Mouse (Mus musculus): ENCODE data around the gene Gm20458. TPM values are rescaled to one million over a fixed set of nuclear protein-coding genes. Genes with fewer than 3 reads are reported as not detected.

Gm20458 gene
- polyA plus RNA-seq, 1 experiment from 2014 or later, result 3.0 TPM

DNA sequence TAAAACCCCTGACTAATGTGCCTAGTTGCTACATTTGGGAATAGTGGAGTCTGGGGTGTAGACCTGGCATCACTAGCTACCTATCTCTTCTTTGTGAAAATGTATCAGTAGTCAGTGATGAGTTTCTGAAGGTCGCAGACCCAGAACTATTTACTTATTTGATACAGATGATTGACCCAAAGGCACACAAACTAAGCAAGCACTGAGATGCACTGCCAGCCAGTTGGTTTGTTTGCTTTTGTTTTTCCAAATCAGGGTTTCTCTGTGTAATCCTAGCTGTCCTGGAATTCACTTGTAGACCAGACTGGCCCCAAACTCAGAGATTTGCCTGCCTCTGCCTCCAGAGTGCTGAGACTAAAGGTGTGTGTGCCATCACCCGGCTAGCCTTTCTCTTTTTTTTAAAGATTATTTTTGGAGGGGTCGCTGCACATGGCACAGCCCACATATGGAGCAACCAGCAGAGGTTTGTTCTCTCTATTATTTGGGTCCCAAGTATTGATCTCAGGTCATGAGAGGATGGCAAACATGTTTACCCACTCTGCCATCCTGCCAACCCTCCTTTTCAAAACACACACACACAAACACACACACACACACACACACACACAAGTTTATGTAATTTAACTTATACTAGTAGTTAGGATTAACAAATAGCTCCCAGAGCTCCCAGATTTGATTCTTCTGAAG, 15.2 kb upstream of the Gm20458 start:
- H3K27me3 ChIP-seq (ENCODE audit: control insufficient read depth, insufficient read depth, low read length), result 0 out of 2 replicates have a peak, but pooled peaks cover 2% of the 10 kb centered on the region
- H3K27ac ChIP-seq (ENCODE audit: low read depth, low read length), result no peak overlapping the region
- peaks cover 9% of the 10 kb centered on the region; the same call in 1 of the 2 replicates for H3K4me1 ChIP-seq (ENCODE audit: control insufficient read depth, insufficient read depth, low read length)
- H3K4me2 ChIP-seq (ENCODE audit: low read depth, low read length), result no peak overlapping the region
- WGBS, result 89% methylated on average over 3 of the region's 3 CpGs
- H3K9me3 ChIP-seq (ENCODE audit: control insufficient read depth, low read length), result no peaks in the 10 kb centered on the region
- no peaks in the 10 kb centered on the region for H3K36me3 ChIP-seq (ENCODE audit: control insufficient read depth, insufficient read depth, low read length)
- H3K9ac ChIP-seq (replicated peaks; ENCODE audit: low read depth, low read length), result no peak overlapping the region
- no peak for ATAC-seq (ENCODE audit: low read depth)
- no peak overlapping the region for H3K4me3 ChIP-seq (ENCODE audit: low read depth, low read length)

DNA sequence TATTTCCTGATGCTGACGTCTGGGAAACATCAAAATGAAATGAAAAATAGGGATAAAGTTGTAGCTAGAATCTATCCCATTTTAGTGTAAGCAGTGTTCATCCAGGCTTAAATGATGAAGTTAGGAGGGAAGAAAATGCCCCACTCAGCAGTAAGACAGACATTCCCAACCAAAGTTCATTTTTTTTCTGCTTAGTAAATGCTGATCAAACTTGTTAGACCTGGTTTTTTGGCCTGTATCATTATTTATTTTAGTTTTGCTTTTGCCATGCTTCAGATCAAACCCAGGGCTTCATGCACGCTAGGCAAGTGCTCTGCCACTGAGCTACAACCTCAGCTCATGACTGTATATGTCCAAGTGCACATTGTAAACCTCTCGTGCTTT, 14.7 kb upstream of the Gm20458 start:
- ATAC-seq (ENCODE audit: low read depth), result no peak
- 88% methylated on average over 3 of the region's 3 CpGs for WGBS
- Histone ChIP-seq H3K27me3 (ENCODE audit: control insufficient read depth, insufficient read depth, low read length) (0 out of 2 replicates have a peak, but pooled peaks cover 2% of the 10 kb centered on the region), H3K9me3 (ENCODE audit: control insufficient read depth, low read length) (no peaks in the 10 kb centered on the region), H3K9ac (replicated peaks; ENCODE audit: low read depth, low read length) (no peak overlapping the region), H3K4me3 (ENCODE audit: low read depth, low read length) (no peak overlapping the region), H3K36me3 (ENCODE audit: control insufficient read depth, insufficient read depth, low read length) (no peaks in the 10 kb centered on the region), H3K4me2 (ENCODE audit: low read depth, low read length) (no peak overlapping the region), H3K27ac (ENCODE audit: low read depth, low read length) (no peak overlapping the region), H3K4me1 (ENCODE audit: control insufficient read depth, insufficient read depth, low read length) (peaks cover 9% of the 10 kb centered on the region; the same call in 1 of the 2 replicates)

DNA sequence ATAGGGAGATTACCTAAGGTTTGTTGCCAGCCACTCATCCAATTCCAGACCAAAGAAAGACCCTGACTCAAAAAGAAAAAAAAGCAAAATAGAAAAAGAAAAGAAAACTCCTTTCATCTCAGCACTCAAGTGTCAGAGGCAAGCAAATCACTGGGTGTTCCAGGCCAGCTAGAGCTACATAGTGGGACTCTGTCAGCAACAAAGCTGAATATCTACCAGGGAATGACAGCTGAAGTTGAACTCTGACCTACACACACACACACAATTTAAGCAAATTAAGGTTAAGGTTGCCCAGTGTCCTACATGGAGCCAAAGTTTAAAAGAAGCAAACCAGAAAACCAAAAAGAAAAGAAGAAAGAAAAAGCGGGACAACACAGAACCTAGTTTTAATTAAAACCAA, 12.6 kb upstream of the Gm20458 start:
- Histone ChIP-seq H3K27ac (ENCODE audit: low read depth, low read length) (no peak overlapping the region), H3K9ac (replicated peaks; ENCODE audit: low read depth, low read length) (no peak overlapping the region), H3K4me1 (ENCODE audit: control insufficient read depth, insufficient read depth, low read length) (0 out of 2 replicates have a peak, but pooled peaks cover 3% of the 10 kb centered on the region), H3K27me3 (ENCODE audit: control insufficient read depth, insufficient read depth, low read length) (no peaks in the 10 kb centered on the region), H3K36me3 (ENCODE audit: control insufficient read depth, insufficient read depth, low read length) (no peaks in the 10 kb centered on the region), H3K4me2 (ENCODE audit: low read depth, low read length) (no peak overlapping the region), H3K9me3 (ENCODE audit: control insufficient read depth, low read length) (no peaks in the 10 kb centered on the region), H3K4me3 (ENCODE audit: low read depth, low read length) (no peak overlapping the region)
- ATAC-seq (ENCODE audit: low read depth), result no peak
- 96% methylated on average over 1 of the region's 1 CpGs for WGBS

DNA sequence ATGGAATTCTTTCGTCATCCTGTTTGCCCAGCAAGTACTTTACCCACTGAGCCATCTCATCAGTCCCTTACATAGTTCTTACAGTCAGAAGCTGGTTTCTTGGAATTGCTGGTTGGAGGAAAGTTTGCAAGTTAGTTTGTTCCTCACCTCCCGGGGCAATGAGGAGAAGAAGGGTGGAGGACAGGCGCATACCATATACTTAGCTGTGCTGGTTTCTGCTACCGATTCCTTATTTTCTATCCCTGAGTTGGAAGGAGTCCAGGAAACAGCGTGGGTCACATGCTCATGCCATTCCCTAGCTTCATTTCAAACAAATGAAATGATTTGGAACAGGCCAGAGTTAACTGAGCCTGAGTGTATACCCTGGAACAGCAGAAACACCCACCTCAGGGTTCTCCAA, 11.8 kb upstream of the Gm20458 start:
- H3K36me3 ChIP-seq (ENCODE audit: control insufficient read depth, insufficient read depth, low read length), result no peaks in the 10 kb centered on the region
- H3K9ac ChIP-seq (replicated peaks; ENCODE audit: low read depth, low read length), result no peak overlapping the region
- H3K9me3 ChIP-seq (ENCODE audit: control insufficient read depth, low read length), result no peaks in the 10 kb centered on the region
- H3K4me1 ChIP-seq (ENCODE audit: control insufficient read depth, insufficient read depth, low read length), result no peaks in the 10 kb centered on the region
- H3K27ac ChIP-seq (ENCODE audit: low read depth, low read length), result no peak overlapping the region
- WGBS, result 86% methylated on average over 5 of the region's 5 CpGs
- no peak overlapping the region for H3K4me2 ChIP-seq (ENCODE audit: low read depth, low read length)
- no peak for ATAC-seq (ENCODE audit: low read depth)
- no peaks in the 10 kb centered on the region for H3K27me3 ChIP-seq (ENCODE audit: control insufficient read depth, insufficient read depth, low read length)
- H3K4me3 ChIP-seq (ENCODE audit: low read depth, low read length), result no peak overlapping the region

DNA sequence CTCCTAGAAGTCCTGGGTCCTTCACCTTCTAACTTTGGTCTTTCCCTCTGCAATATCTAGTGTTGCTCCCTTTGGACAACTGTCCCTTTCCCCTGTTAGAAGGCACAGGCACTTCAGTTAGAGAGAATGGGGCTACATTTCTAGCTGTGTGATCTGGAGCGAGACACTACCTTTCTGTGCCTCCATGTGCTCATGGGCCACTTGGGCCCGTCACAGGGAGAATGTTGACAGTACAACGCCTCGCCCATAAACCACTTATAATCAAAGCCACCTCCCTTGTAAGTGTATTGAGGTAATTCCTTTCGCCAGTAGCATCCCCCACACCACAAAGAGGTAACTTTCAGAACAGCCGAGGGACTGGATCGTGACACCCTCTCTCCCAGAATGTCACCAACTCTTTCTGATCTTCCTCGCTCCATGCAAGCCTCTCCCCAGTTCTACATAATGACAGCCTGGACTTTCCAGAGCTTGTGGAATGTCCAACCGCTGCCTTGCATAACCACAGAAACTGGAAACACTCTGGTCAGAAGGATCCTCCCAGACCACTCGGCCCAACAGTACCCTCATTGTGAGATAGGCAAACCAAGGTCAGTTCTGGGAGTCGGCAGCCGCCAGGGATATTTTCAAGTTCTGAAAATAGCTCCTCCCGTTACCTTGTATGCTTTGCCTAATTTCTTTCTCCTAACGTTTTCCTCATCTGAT, 11.3 kb upstream of the Gm20458 start:
- WGBS, result 85% methylated on average over 14 of the region's 14 CpGs
- H3K4me3 ChIP-seq (ENCODE audit: low read depth, low read length), result no peak overlapping the region
- no peaks in the 10 kb centered on the region for H3K36me3 ChIP-seq (ENCODE audit: control insufficient read depth, insufficient read depth, low read length)
- no peak overlapping the region for H3K4me2 ChIP-seq (ENCODE audit: low read depth, low read length)
- H3K9me3 ChIP-seq (ENCODE audit: control insufficient read depth, low read length), result no peaks in the 10 kb centered on the region
- no peak overlapping the region for H3K27ac ChIP-seq (ENCODE audit: low read depth, low read length)
- no peaks in the 10 kb centered on the region for H3K27me3 ChIP-seq (ENCODE audit: control insufficient read depth, insufficient read depth, low read length)
- no peak overlapping the region for H3K9ac ChIP-seq (replicated peaks; ENCODE audit: low read depth, low read length)
- H3K4me1 ChIP-seq (ENCODE audit: control insufficient read depth, insufficient read depth, low read length), result no peaks in the 10 kb centered on the region
- ATAC-seq (ENCODE audit: low read depth), result no peak

DNA sequence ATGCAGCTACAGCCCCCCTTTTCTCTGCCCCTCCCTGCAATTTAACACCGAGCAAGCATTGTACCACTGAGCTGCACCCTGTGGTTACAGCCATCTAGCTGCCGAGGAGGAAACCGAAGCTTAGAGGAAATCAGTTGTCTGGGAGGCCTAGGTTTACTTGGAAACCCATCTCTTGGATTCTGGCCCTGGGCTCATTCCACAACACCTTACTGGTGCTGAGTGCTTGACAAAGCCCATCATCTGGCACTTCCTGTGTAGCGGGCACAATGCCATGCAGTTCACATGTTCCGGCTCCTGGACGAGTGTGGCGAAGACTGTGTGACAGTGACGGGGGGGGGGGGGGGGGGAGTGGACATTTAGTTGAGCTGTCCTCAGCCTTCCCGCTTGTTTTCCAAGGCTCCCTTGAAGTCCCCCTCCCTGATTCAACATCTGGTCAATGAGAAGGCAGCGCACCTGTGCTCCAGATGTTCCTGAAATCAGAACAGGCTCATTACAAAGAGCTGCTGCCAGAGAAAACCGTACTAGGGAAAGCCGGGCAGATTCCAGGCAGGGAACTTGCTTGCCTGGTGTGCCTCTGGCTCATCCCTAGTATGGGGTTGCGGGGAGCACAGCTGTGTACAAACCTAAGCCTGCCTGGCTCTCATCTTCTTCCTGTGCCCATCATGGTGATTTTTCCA, 8.6 kb upstream of the Gm20458 start:
- no peaks in the 10 kb centered on the region for H3K36me3 ChIP-seq (ENCODE audit: control insufficient read depth, insufficient read depth, low read length)
- H3K27ac ChIP-seq (ENCODE audit: low read depth, low read length), result no peak overlapping the region
- no peak overlapping the region for H3K4me2 ChIP-seq (ENCODE audit: low read depth, low read length)
- no peaks in the 10 kb centered on the region for H3K9me3 ChIP-seq (ENCODE audit: control insufficient read depth, low read length)
- H3K4me3 ChIP-seq (ENCODE audit: low read depth, low read length), result no peak overlapping the region
- ATAC-seq (ENCODE audit: low read depth), result no peak
- H3K27me3 ChIP-seq (ENCODE audit: control insufficient read depth, insufficient read depth, low read length), result no peaks in the 10 kb centered on the region
- no peaks in the 10 kb centered on the region for H3K4me1 ChIP-seq (ENCODE audit: control insufficient read depth, insufficient read depth, low read length)
- WGBS, result 46% methylated on average over 13 of the region's 13 CpGs
- no peak overlapping the region for H3K9ac ChIP-seq (replicated peaks; ENCODE audit: low read depth, low read length)

DNA sequence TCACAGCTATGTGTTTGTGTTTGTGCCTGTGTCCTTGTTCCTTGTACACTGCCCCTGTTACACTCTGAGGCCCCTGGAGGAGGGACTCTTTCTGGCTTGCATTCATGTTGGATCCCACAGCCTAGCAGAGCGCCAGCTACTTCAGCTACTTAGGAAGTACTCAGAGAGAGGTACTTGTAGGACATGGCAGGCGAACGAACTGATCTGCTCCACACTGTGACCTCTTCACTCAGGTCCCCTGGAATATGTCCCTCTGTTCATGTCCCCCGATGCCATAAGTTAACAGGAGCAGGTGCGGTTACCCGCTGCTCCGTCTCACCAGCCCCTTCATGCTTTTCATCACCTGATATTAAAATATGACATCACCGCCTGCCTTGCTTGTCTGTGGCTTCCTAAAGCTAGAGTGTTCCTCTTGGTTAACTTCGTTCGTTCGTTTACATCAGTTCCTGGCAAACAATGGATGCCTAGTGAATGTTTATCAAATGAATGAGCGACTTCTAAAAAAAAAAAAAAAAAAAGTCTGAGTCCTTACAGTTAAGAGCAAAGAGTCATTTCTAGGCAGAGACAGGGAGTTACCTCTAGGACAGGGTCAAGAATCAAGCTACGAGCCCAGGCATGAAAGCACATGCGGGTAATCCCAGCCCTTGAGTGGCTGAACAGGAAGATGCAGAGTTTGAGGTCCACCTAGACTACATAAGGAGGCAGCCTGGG, 7.6 kb upstream of the Gm20458 start:
- no peak for ATAC-seq (ENCODE audit: low read depth)
- H3K27ac ChIP-seq (ENCODE audit: low read depth, low read length), result no peak overlapping the region
- no peaks in the 10 kb centered on the region for H3K4me1 ChIP-seq (ENCODE audit: control insufficient read depth, insufficient read depth, low read length)
- no peak overlapping the region for H3K4me3 ChIP-seq (ENCODE audit: low read depth, low read length)
- no peaks in the 10 kb centered on the region for H3K27me3 ChIP-seq (ENCODE audit: control insufficient read depth, insufficient read depth, low read length)
- 85% methylated on average over 14 of the region's 14 CpGs for WGBS
- no peaks in the 10 kb centered on the region for H3K36me3 ChIP-seq (ENCODE audit: control insufficient read depth, insufficient read depth, low read length)
- H3K4me2 ChIP-seq (ENCODE audit: low read depth, low read length), result no peak overlapping the region
- H3K9ac ChIP-seq (replicated peaks; ENCODE audit: low read depth, low read length), result no peak overlapping the region
- no peaks in the 10 kb centered on the region for H3K9me3 ChIP-seq (ENCODE audit: control insufficient read depth, low read length)

DNA sequence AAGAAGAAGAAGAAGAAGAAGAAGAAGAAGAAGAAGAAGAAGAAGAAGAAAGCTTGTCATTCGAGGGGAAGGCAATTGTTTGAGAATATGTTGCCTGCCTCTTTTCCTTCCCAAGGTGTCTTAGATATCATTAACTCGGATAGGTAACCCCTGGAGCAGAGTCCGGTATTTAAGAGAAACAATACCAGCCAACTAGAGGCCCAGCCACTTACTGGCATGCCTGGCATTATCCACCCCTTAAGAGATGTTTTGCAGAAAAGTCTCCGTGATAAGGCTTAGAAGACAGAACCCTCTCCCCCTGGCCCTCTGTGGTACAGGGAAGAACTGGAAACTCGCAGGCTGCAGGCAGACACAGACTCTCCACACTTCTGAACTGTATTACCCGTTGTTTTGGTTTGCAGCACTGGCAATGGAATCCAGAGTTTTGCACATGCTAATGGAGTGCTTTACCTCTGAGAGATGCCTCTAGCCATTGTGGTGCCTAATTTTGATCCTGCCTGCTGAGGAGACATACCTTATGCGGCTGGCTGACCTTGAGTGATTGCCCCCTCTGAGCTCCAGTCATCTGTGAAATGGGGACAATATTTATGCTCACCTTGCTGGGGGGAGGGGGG, 6.8 kb upstream of the Gm20458 start:
- Histone ChIP-seq H3K4me3 (ENCODE audit: low read depth, low read length) (no peak overlapping the region), H3K4me1 (ENCODE audit: control insufficient read depth, insufficient read depth, low read length) (no peaks in the 10 kb centered on the region), H3K27ac (ENCODE audit: low read depth, low read length) (no peak overlapping the region), H3K9me3 (ENCODE audit: control insufficient read depth, low read length) (no peaks in the 10 kb centered on the region), H3K4me2 (ENCODE audit: low read depth, low read length) (no peak overlapping the region), H3K9ac (replicated peaks; ENCODE audit: low read depth, low read length) (no peak overlapping the region), H3K27me3 (ENCODE audit: control insufficient read depth, insufficient read depth, low read length) (no peaks in the 10 kb centered on the region), H3K36me3 (ENCODE audit: control insufficient read depth, insufficient read depth, low read length) (no peaks in the 10 kb centered on the region)
- ATAC-seq (ENCODE audit: low read depth), result no peak
- WGBS, result 73% methylated on average over 7 of the region's 7 CpGs

Measured in neural tube, embryonic 14.5 days (tissue).